Mouse (Mus musculus) heart, embryonic 12.5 days (tissue): ENCODE results near the gene Nfkbie. TPM values are rescaled to one million over a fixed set of nuclear protein-coding genes. Genes with fewer than 3 reads are reported as not detected.

ENCODE experiments used
- ATAC-seq: fragments of 200-750 bp; cut with Nextera tagmentation; 2 replicates; pipeline ENCODE4 v1.8.0; 2017; ENCODE audit warnings: moderate TSS enrichment, moderate library complexity; ENCODE audit not compliant: insufficient number of reproducible peaks, low FRiP score
- H3K27ac ChIP-seq: fragments of 300-500 bp; sonication (generic); 2 replicates; pipeline ENCODE4 v1.5.1; 2016; ENCODE audit warnings: mild to moderate bottlenecking, moderate library complexity; ENCODE audit not compliant: poor library complexity, severe bottlenecking
- H3K27me3 ChIP-seq: fragments of 300-500 bp; sonication (generic); replicated peaks from 2 replicates; pipeline ENCODE4 v1.6.1; 2016; ENCODE audit warnings: mild to moderate bottlenecking, moderate library complexity
- H3K36me3 ChIP-seq: fragments of 300-500 bp; sonication (generic); 2 replicates; pipeline ENCODE4 v1.6.1; 2016; ENCODE audit warnings: mild to moderate bottlenecking, moderate library complexity
- H3K4me1 ChIP-seq: fragments of 300-500 bp; sonication (generic); replicated peaks from 2 replicates; pipeline ENCODE4 v1.6.1; 2016; ENCODE audit warnings: mild to moderate bottlenecking
- H3K4me2 ChIP-seq: fragments of 300-500 bp; sonication (generic); 2 replicates; pipeline ENCODE4 v1.6.1; 2016; ENCODE audit warnings: mild to moderate bottlenecking, moderate library complexity
- H3K4me3 ChIP-seq: fragments of 300-500 bp; sonication (generic); 2 replicates; pipeline ENCODE4 v1.5.1; 2016; ENCODE audit warnings: mild to moderate bottlenecking
- H3K9ac ChIP-seq: fragments of 300-500 bp; sonication (generic); 2 replicates; pipeline ENCODE4 v1.6.1; 2016; ENCODE audit warnings: mild to moderate bottlenecking, moderate library complexity
- H3K9me3 ChIP-seq: fragments of 300-500 bp; sonication (generic); replicated peaks from 2 replicates; pipeline ENCODE4 v1.6.1; 2016; ENCODE audit warnings: mild to moderate bottlenecking, moderate library complexity
- WGBS: fragments of 180-500 bp; shearing (Covaris S2); methylation state at CpG from one replicate; pipeline ENCODE4 v1.1.7; 2016; 5-methylcytosine and 5-hydroxymethylcytosine counted together
- polyA plus RNA-seq: library from polyadenylated mRNA; unstranded; fragments of >200 nt; fragmentation: Nextera tagmentation; extraction: Ambion mirVana; gene quantifications from 2 replicates; pipeline ENCODE4 v1.2.1, GENCODE M21; 2016

Nfkbie gene
- polyA plus RNA-seq, 1 experiment from 2014 or later: 3.1 TPM

- Histone ChIP-seq H3K9me3 (no peaks in the 10 kb centered on the region), H3K27me3 (peaks cover 2% of the 10 kb centered on the region; the same call in 1 of the 2 replicates), H3K27ac (peak within 1 kb of the TSS; percentile 84), H3K4me3 (peak within 1 kb of the TSS; percentile 88), H3K9ac (peak within 1 kb of the TSS; percentile 95), H3K36me3 (peaks cover 40% of the 10 kb centered on the region), H3K4me2 (peak within 1 kb of the TSS; percentile 94), H3K4me1 (peaks cover 36% of the 10 kb centered on the region)
- under 1% methylated on average over 53 of the region's 61 CpGs for WGBS
- peak; percentile 86 for ATAC-seq
Measured at GRCm38 (mm10) chr17:45563655-45564530, 8.4 kb downstream of the Nfkbie start, which contains the start of gene Slc35b2. Slc35b2 (plus strand) TSS chr17:45563874.

- H3K4me2 ChIP-seq: peak overlapping the region; percentile 94
- H3K4me3 ChIP-seq: peak overlapping the region; percentile 88
- H3K27me3 ChIP-seq: no peaks in the 10 kb centered on the region
- no peaks in the 10 kb centered on the region for H3K9me3 ChIP-seq
- H3K9ac ChIP-seq: peak overlapping the region; percentile 95
- 12% methylated on average over 18 of the region's 18 CpGs for WGBS
- H3K4me1 ChIP-seq: peaks cover 41% of the 10 kb centered on the region
- no peak; the same call in 1 of the 2 replicates for ATAC-seq
- peak overlapping the region; percentile 84 for H3K27ac ChIP-seq
- peaks cover 47% of the 10 kb centered on the region for H3K36me3 ChIP-seq
Measured at GRCm38 (mm10) chr17:45564531-45565084, 9.1 kb downstream of the Nfkbie start.

DNA sequence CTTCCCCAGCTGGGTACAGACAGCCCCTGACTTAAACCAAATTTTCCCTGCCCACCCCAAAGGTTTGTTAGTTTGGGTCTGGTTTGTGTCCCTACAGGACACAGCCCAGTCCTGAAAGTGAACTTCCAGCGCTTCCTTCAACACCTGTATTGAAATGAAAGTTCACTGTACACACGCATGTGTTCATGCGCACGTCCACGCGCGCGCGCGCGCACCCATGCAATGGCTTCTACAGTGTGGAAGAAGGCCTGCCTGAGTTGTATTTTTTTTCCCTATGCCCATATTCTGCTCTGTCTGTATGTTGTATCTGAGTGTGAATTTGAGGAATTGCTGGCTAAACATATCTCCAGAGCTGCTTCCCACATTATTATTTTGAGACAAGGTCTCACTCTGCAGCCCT, 9.6 kb downstream of the Nfkbie start:
- Histone ChIP-seq H3K9ac (peak overlapping the region; percentile 95), H3K4me1 (peaks cover 46% of the 10 kb centered on the region), H3K4me2 (peak overlapping the region; percentile 94), H3K36me3 (peaks cover 51% of the 10 kb centered on the region), H3K4me3 (peak overlapping the region; percentile 88), H3K27ac (no peak overlapping the region), H3K27me3 (no peaks in the 10 kb centered on the region), H3K9me3 (no peaks in the 10 kb centered on the region)
- 94% methylated on average over 11 of the region's 11 CpGs for WGBS
- ATAC-seq: no peak

GRCm38 (mm10) chr17:45566031-45566359, 10.5 kb downstream of the Nfkbie start:
- Histone ChIP-seq H3K4me1 (peaks cover 55% of the 10 kb centered on the region), H3K9ac (no peak overlapping the region), H3K4me3 (no peak overlapping the region), H3K27ac (no peak overlapping the region), H3K36me3 (peaks cover 56% of the 10 kb centered on the region), H3K4me2 (no peak overlapping the region), H3K9me3 (no peaks in the 10 kb centered on the region), H3K27me3 (no peaks in the 10 kb centered on the region)
- WGBS: 68% methylated on average over 1 of the region's 1 CpGs
- ATAC-seq: no peak

DNA sequence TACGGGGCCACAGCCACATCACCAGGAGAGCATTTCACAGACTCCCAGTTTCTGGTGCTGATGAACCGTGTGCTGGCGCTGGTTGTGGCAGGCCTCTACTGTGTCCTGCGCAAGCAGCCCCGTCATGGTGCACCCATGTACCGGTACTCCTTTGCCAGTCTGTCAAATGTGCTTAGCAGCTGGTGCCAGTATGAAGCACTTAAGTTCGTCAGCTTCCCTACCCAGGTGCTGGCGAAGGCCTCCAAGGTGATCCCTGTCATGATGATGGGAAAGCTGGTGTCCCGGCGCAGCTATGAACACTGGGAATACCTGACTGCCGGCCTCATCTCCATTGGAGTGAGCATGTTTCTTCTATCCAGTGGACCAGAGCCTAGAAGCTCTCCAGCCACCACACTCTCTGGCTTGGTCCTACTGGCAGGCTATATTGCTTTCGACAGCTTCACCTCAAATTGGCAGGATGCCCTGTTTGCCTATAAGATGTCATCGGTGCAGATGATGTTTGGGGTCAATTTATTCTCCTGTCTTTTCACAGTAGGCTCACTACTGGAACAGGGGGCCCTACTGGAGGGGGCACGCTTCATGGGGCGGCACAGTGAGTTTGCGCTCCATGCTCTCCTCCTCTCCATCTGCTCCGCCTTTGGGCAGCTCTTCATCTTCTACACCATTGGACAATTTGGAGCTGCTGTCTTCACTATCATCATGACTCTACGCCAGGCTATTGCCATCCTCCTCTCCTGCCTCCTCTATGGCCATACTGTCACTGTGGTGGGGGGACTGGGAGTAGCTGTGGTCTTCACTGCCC, 11.1 kb downstream of the Nfkbie start:
- ATAC-seq: no peak
- peaks cover 62% of the 10 kb centered on the region for H3K36me3 ChIP-seq
- 68% methylated on average over 18 of the region's 18 CpGs for WGBS
- H3K4me2 ChIP-seq: no peak overlapping the region
- H3K9me3 ChIP-seq: no peaks in the 10 kb centered on the region
- peaks cover 60% of the 10 kb centered on the region for H3K4me1 ChIP-seq
- H3K9ac ChIP-seq: 0 out of 2 replicates have a peak overlapping the region, but pooled peaks have one; percentile 8
- H3K4me3 ChIP-seq: no peak overlapping the region
- peak overlapping the region; percentile 41; the same call in 1 of the 2 replicates for H3K27ac ChIP-seq
- H3K27me3 ChIP-seq: no peaks in the 10 kb centered on the region

GRCm38 (mm10) chr17:45567162-45567601, 11.7 kb downstream of the Nfkbie start:
- WGBS: 27% methylated on average over 4 of the region's 4 CpGs
- no peaks in the 10 kb centered on the region for H3K27me3 ChIP-seq
- no peak for ATAC-seq
- no peak overlapping the region for H3K4me3 ChIP-seq
- H3K9me3 ChIP-seq: no peaks in the 10 kb centered on the region
- peaks cover 62% of the 10 kb centered on the region for H3K4me1 ChIP-seq
- H3K4me2 ChIP-seq: no peak overlapping the region
- 0 out of 2 replicates have a peak overlapping the region, but pooled peaks have one; percentile 8 for H3K9ac ChIP-seq
- H3K27ac ChIP-seq: peak overlapping the region; percentile 41; the same call in 1 of the 2 replicates
- peaks cover 64% of the 10 kb centered on the region for H3K36me3 ChIP-seq

DNA sequence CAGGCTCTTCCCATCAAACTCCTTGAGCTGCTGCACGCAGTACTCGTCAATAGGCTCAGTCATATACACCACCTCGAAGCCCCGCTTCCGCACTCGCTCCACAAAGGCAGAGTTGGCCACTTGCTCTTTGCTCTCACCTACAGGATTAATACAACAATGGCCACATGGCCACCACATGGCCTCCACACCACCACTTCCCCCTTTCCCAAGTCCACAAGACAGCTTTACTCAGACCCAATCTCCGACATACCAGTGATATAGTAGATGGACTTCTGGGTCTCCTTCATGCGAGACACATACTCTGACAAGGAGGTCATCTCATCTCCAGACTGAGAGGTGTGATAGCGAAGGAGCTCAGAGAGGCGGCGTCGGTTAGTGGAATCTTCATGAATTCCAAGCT, 13.5 kb downstream of the Nfkbie start:
- peak overlapping the region; percentile 29; the same call in 1 of the 2 replicates for H3K9ac ChIP-seq
- H3K9me3 ChIP-seq: no peaks in the 10 kb centered on the region
- H3K4me1 ChIP-seq: peaks cover 62% of the 10 kb centered on the region
- no peak overlapping the region for H3K4me2 ChIP-seq
- no peak overlapping the region for H3K4me3 ChIP-seq
- no peaks in the 10 kb centered on the region for H3K27me3 ChIP-seq
- ATAC-seq: no peak
- peaks cover 64% of the 10 kb centered on the region for H3K36me3 ChIP-seq
- H3K27ac ChIP-seq: peak overlapping the region; percentile 41; the same call in 1 of the 2 replicates
- WGBS: 87% methylated on average over 12 of the region's 12 CpGs

- ATAC-seq: no peak
- Histone ChIP-seq H3K9ac (no peak overlapping the region), H3K36me3 (peaks cover 64% of the 10 kb centered on the region), H3K27ac (no peak overlapping the region), H3K4me1 (peaks cover 64% of the 10 kb centered on the region), H3K9me3 (no peaks in the 10 kb centered on the region), H3K4me3 (no peak overlapping the region), H3K4me2 (no peak overlapping the region), H3K27me3 (no peaks in the 10 kb centered on the region)
- WGBS: 87% methylated on average over 4 of the region's 4 CpGs
Measured at GRCm38 (mm10) chr17:45569999-45570398, 14.5 kb downstream of the Nfkbie start.

GRCm38 (mm10) chr17:45572103-45573086, 16.9 kb downstream of the Nfkbie start:
- Histone ChIP-seq H3K4me2 (peak overlapping the region; percentile 75), H3K4me3 (peak overlapping the region; percentile 97), H3K9ac (peak overlapping the region; percentile 100), H3K4me1 (peaks cover 54% of the 10 kb centered on the region), H3K27ac (peak overlapping the region; percentile 98), H3K36me3 (peaks cover 44% of the 10 kb centered on the region), H3K9me3 (no peaks in the 10 kb centered on the region), H3K27me3 (no peaks in the 10 kb centered on the region)
- peak; percentile 76 for ATAC-seq
- under 1% methylated on average over 57 of the region's 57 CpGs for WGBS
